Mouse (Mus musculus) testis, adult 2 months (tissue): Measurements from ENCODE around the gene H2-M5. TPM values are rescaled to one million over a fixed set of nuclear protein-coding genes. Genes with fewer than 3 reads are reported as not detected.

Experiments
- H3K27ac ChIP-seq: fragments of 200-500 bp; 2 replicates; pipeline ENCODE4 v1.5.1; 2012; ENCODE audit warnings: low read depth, low read length; ENCODE audit not compliant: control insufficient read depth, insufficient read depth
- H3K27me3 ChIP-seq: fragments of 200-500 bp; 2 replicates; pipeline ENCODE4 v1.6.1; 2012; ENCODE audit warnings: mild to moderate bottlenecking, low read length, moderate library complexity; ENCODE audit not compliant: control insufficient read depth, insufficient read depth
- H3K36me3 ChIP-seq: fragments of 200-500 bp; 2 replicates; pipeline ENCODE4 v1.6.1; 2012; ENCODE audit warnings: mild to moderate bottlenecking, low read length; ENCODE audit not compliant: control insufficient read depth, insufficient read depth
- H3K4me1 ChIP-seq: fragments of 200-500 bp; 2 replicates; pipeline ENCODE4 v1.6.1; 2012; ENCODE audit warnings: low read length; ENCODE audit not compliant: control insufficient read depth, insufficient read depth
- H3K4me3 ChIP-seq: fragments of 200-500 bp; 2 replicates; pipeline ENCODE4 v1.5.1; 2012; ENCODE audit warnings: low read depth, mild to moderate bottlenecking, low read length, moderate library complexity, mixed read lengths; ENCODE audit not compliant: control insufficient read depth
- CTCF ChIP-seq: fragments of 200-500 bp; IDR thresholded peaks from 2 replicates; pipeline ENCODE4 v1.5.1; 2012; ENCODE audit warnings: low read depth, mild to moderate bottlenecking, inconsistent platforms, low read length, moderate library complexity; ENCODE audit not compliant: control insufficient read depth, insufficient read depth, insufficient replicate concordance
- POLR2A ChIP-seq: fragments of 200-500 bp; IDR thresholded peaks from 2 replicates; pipeline ENCODE4 v1.6.1; 2012; ENCODE audit warnings: low read depth, mild to moderate bottlenecking, inconsistent platforms, low read length, moderate library complexity; ENCODE audit not compliant: control insufficient read depth
- polyA plus RNA-seq: library from polyadenylated mRNA; depleted of rRNA; stranded (reverse); fragments of >200 nt; gene quantifications from 2 replicates; pipeline ENCODE4 v1.2.3, GENCODE M21; 2012

The H2-M5 gene
- polyA plus RNA-seq, 1 experiment, result 2.8 TPM

DNA sequence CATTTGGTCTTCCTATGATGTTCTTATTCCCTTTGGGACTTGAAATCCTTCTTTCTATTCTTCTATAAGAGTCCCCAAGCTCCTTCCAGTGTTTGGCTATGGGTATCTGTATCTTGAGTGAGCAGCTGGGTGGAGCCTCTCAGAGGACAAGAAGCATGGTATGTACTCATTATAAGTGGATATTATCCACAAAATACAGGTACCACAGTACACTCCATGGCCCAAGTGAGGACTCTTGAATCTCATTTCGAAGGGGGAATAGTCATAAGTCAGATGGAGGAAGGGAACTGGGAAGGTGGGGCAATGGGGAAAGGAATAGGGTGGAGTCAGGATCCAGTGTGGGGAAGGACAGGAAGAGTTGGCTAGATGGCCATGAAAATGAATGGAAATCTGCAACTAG is 36.3 kb downstream of the H2-M5 start:
- Histone ChIP-seq H3K4me3 (peak overlapping the region; percentile 73), H3K27me3 (no peaks in the 10 kb centered on the region), H3K4me1 (0 out of 2 replicates have a peak, but pooled peaks cover 2% of the 10 kb centered on the region), H3K27ac (no peak overlapping the region), H3K36me3 (no peaks in the 10 kb centered on the region; the same call in 1 of the 2 replicates)
- TF ChIP-seq POLR2A (no peak), CTCF (no peak)

GRCm38 (mm10) chr17:36952631-36953030 is 36.7 kb downstream of the H2-M5 start:
- H3K4me3 ChIP-seq, result peak overlapping the region; percentile 73
- no peaks in the 10 kb centered on the region for H3K27me3 ChIP-seq
- H3K36me3 ChIP-seq, result no peaks in the 10 kb centered on the region; the same call in 1 of the 2 replicates
- no peak overlapping the region for H3K27ac ChIP-seq
- TF ChIP-seq POLR2A, result no peak
- 0 out of 2 replicates have a peak, but pooled peaks cover 2% of the 10 kb centered on the region for H3K4me1 ChIP-seq

- no peaks in the 10 kb centered on the region for H3K36me3 ChIP-seq
Observed at GRCm38 (mm10) chr17:36950981-36951947, 38.1 kb downstream of the H2-M5 start, which contains the start of gene Ppp1r11. Gene Ppp1r11 (minus strand): TSS chr17:36951741.

DNA sequence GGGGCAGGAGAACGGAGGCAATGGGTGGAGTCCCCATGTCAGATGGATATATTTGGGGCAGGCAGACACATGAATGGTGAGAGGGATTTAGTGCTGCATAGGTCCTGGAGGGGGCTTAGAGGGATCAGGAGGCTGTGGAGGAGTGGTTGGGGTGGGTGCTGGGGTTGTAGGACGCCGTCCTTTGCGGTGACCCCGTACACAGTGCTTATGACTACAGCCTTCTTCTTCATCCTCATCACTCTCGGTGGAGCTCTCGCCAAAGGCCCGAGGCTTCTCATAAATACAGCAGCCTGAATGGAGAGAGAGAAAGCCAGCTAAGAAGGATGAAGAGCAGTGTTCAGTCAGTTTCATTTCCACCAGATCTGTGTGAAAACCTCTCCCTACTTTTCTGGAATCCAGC is 40.1 kb downstream of the H2-M5 start:
- Histone ChIP-seq H3K4me3 (peak overlapping the region; percentile 79), H3K27me3 (no peaks in the 10 kb centered on the region), H3K36me3 (no peaks in the 10 kb centered on the region), H3K27ac (no peak overlapping the region), H3K4me1 (peaks cover 6% of the 10 kb centered on the region)
- TF ChIP-seq POLR2A (no peak), CTCF (no peak)

More at GRCm38 (mm10) chr17:36950981-36951947, 38.1 kb downstream of the H2-M5 start, which contains the start of gene Ppp1r11:
- Histone ChIP-seq H3K4me1 (peaks cover 6% of the 10 kb centered on the region), H3K27me3 (no peaks in the 10 kb centered on the region), H3K27ac (peak within 1 kb of the TSS; percentile 99), H3K4me3 (peak within 1 kb of the TSS; percentile 99)
- TF ChIP-seq CTCF (peak; percentile 14; the same call in 1 of the 2 replicates), POLR2A (peak; percentile 77)

- Histone ChIP-seq H3K27me3 (no peaks in the 10 kb centered on the region), H3K36me3 (no peaks in the 10 kb centered on the region), H3K27ac (no peak overlapping the region), H3K4me3 (peak overlapping the region; percentile 20; the same call in 1 of the 2 replicates), H3K4me1 (peaks cover 8% of the 10 kb centered on the region)
- no peak for TF ChIP-seq POLR2A
- TF ChIP-seq CTCF, result no peak
Observed at GRCm38 (mm10) chr17:36948286-36948685, 41.1 kb downstream of the H2-M5 start.

GRCm38 (mm10) chr17:36947051-36947819 is 42.1 kb downstream of the H2-M5 start:
- H3K36me3 ChIP-seq, result no peaks in the 10 kb centered on the region
- peak overlapping the region; percentile 49 for H3K4me3 ChIP-seq
- no peak overlapping the region for H3K27ac ChIP-seq
- TF ChIP-seq POLR2A (peak; percentile 27; the same call in 1 of the 2 replicates), CTCF (no peak)
- peaks cover 19% of the 10 kb centered on the region for H3K4me1 ChIP-seq
- no peaks in the 10 kb centered on the region for H3K27me3 ChIP-seq
